Mouse (Mus musculus): ENCODE measurements at regions not wholly inside any gene's neighbourhood (a gene's known extent, or its start where the extent isn't known, plus 50 kb on each side); places are given as distances from the start of the nearest gene placed in this dataset.
"Not testable (repeated sequence)": the region's sequence is repeated elsewhere in the genome, so short reads cannot be mapped to it uniquely, and the experiment has no call there.

DNA sequence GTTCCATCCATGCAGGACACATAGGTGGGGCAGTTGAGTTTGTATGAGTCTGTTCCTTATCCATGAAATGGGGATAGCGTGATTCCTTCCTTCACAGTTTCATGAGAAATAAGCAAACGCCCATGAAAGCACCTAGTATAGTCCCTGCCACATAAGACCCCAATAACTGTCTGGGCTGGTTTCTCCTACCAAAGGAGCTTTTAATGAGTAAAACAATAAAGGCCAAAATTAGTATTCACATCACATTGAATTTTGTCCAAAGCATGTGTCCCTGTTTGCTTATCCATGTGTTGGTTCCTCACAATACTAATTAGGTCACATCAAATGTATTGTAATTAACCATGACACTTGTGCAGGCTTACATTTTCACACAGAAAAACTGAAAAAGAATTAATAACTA is 221.3 kb downstream of the Prdm13 start:
- Histone ChIP-seq H3K9me3 (no peaks in the 10 kb centered on the region), H3K27me3 (replicated peaks) (no peaks in the 10 kb centered on the region), H3K4me3 (replicated peaks) (no peak overlapping the region), H3K4me1 (no peaks in the 10 kb centered on the region), H3K27ac (no peak overlapping the region), H3K9ac (no peak overlapping the region), H3K4me2 (no peak overlapping the region), H3K36me3 (no peaks in the 10 kb centered on the region)
- WGBS: 81% methylated on average over 2 of the region's 2 CpGs
- ATAC-seq (ENCODE audit: insufficient read depth, low FRiP score, low read depth): no peak

DNA sequence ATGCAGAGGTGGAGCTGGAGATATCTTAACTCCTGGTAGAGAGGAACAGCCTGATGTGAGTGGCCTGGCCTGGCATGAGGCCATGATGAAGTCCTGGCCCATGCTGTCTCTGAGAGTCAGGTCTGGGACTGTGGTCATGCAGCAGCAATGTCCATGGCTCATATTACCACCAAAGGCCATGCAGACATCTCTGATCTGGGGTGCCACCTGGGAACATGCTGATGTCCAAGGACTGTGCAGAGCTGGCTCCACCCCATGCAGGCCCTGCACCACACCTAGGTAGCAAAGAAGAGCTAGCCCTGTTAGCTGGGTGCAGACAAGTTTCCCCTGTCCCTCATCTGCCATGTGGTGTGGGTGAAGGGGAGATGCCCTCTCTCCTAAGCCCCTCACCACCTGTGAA is 244.5 kb downstream of the Prdm13 start:
- Histone ChIP-seq H3K36me3 (no peaks in the 10 kb centered on the region), H3K4me1 (no peaks in the 10 kb centered on the region), H3K4me2 (no peak overlapping the region), H3K4me3 (replicated peaks) (no peak overlapping the region), H3K9me3 (no peaks in the 10 kb centered on the region), H3K27me3 (replicated peaks) (no peaks in the 10 kb centered on the region), H3K9ac (no peak overlapping the region), H3K27ac (no peak overlapping the region)
- ATAC-seq (ENCODE audit: insufficient read depth, low FRiP score, low read depth): no peak

DNA sequence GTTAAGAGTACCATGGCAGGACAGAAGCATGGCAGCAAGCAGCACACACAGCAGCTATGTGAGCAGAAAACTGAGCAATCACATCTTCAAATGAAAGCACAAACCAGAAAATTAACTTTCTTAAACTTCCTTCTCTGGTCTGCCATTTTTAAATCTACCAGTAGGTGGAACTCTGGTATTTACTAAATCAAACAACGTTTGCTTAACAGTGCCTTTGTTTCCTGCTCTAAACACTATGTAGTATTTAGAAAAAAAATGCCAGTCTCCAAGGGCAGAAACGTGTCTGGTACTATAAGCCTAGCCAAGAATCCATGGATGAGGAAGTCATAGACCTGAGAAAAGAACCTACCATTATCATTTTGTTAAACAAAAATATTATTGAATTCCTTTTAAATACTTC is 249.1 kb downstream of the Prdm13 start:
- no peaks in the 10 kb centered on the region for H3K27me3 ChIP-seq (replicated peaks)
- WGBS: 11% methylated on average over 2 of the region's 2 CpGs

DNA sequence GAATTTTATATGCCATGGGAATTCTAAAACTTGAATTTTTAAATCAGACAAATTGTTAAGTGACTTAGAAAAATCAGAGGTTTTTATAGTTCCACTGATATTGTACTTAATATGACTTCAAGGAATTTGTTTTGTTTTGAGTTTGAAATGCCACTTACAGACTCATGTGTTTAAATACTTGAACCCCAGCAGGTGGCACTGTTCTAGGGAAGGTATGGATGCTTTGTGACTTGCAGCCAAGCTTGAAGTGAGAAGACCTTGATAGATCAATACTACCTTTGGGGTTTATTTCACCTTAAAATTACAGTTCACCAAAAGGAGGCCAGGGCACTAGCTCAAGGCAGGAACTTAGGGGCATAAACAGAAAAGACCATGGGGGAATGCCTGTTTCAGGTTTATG is 277.9 kb downstream of the Prdm13 start:
- no peak overlapping the region for H3K9ac ChIP-seq
- no peak overlapping the region for H3K27ac ChIP-seq
- no peaks in the 10 kb centered on the region for H3K4me1 ChIP-seq
- ATAC-seq (ENCODE audit: insufficient read depth, low FRiP score, low read depth): no peak
- H3K4me2 ChIP-seq: no peak overlapping the region
- H3K9me3 ChIP-seq: no peaks in the 10 kb centered on the region
- no peak overlapping the region for H3K4me3 ChIP-seq (replicated peaks)
- no peaks in the 10 kb centered on the region for H3K36me3 ChIP-seq
- H3K27me3 ChIP-seq (replicated peaks): no peaks in the 10 kb centered on the region

More for the DNA sequence above, 249.1 kb downstream of the Prdm13 start:
- Histone ChIP-seq H3K27ac (no peak overlapping the region), H3K4me2 (no peak overlapping the region), H3K36me3 (no peaks in the 10 kb centered on the region), H3K4me1 (no peaks in the 10 kb centered on the region), H3K9me3 (no peaks in the 10 kb centered on the region), H3K9ac (no peak overlapping the region), H3K4me3 (replicated peaks) (no peak overlapping the region)
- no peak for ATAC-seq (ENCODE audit: insufficient read depth, low FRiP score, low read depth)

DNA sequence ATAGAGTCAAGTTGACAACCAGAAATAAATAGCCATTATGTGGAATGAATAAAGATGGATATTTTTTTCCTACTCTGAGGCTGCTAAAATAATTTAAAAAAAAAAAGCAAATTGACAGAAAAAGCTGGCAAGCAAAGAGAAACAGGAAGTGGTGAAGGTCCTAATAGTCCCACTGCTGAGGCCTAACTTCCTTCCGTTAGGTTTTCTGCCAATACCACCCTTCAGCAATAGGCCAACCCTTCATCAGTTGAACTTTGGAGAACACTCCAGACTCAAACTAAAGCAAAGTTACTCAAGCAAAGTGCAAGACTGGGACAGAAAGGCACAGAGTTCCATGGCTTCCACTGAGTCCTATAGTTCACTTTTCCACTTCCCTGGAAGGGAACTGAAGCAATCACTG is 316.4 kb downstream of the Prdm13 start:
- no peaks in the 10 kb centered on the region for H3K9me3 ChIP-seq
- no peaks in the 10 kb centered on the region for H3K4me1 ChIP-seq
- H3K9ac ChIP-seq: no peak overlapping the region
- no peaks in the 10 kb centered on the region for H3K36me3 ChIP-seq
- 74% methylated on average over 1 of the region's 1 CpGs for whole genome bisulfite sequencing
- no peak overlapping the region for H3K4me2 ChIP-seq
- H3K4me3 ChIP-seq (replicated peaks): no peak overlapping the region
- no peak overlapping the region for H3K27ac ChIP-seq
- H3K27me3 ChIP-seq (replicated peaks): no peaks in the 10 kb centered on the region
- no peak for ATAC-seq (ENCODE audit: insufficient read depth, low FRiP score, low read depth)

DNA sequence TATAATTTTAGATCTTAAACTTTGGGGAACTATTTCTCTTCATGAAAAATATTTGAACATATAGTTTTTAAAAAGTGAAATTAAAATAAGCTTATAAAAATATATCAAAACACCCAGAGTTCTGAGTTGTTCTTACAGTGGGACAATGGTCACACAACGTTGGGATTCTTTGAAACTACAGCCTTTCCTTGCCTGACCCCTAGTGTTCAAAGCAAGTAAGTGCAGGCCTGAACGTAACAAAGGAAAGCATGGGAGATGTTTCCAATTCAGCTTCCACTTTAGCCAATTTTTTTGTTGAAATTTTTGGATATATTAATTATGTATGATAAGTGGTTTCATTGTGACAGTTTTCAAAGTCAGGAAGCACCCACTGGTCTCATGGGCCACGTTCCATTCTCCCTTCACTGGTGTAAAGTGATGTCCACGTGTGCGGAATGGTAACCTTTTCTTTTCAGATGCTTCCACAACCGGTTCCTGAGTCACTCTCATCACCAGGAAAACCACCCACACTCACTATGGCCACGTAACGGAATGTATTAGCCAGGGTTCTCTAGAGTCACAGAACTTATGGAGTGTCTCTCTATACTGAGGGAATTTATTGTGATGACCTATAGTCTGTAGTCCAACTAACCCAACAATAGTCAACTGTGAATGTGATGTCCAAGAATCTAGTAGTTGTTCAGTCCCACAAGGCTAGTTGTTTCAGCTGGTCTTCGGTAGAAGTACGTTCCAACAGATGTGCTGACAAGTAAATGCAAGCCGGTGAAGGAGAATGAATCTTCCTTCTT is 317.3 kb downstream of the Prdm13 start:
- no peak overlapping the region for H3K4me3 ChIP-seq (replicated peaks)
- no peaks in the 10 kb centered on the region for H3K27me3 ChIP-seq (replicated peaks)
- no peaks in the 10 kb centered on the region for H3K36me3 ChIP-seq
- no peak overlapping the region for H3K27ac ChIP-seq
- no peaks in the 10 kb centered on the region for H3K4me1 ChIP-seq
- no peak overlapping the region for H3K4me2 ChIP-seq
- WGBS: 68% methylated on average over 11 of the region's 11 CpGs
- H3K9me3 ChIP-seq: no peaks in the 10 kb centered on the region
- H3K9ac ChIP-seq: no peak overlapping the region
- no peak for ATAC-seq (ENCODE audit: insufficient read depth, low FRiP score, low read depth)

DNA sequence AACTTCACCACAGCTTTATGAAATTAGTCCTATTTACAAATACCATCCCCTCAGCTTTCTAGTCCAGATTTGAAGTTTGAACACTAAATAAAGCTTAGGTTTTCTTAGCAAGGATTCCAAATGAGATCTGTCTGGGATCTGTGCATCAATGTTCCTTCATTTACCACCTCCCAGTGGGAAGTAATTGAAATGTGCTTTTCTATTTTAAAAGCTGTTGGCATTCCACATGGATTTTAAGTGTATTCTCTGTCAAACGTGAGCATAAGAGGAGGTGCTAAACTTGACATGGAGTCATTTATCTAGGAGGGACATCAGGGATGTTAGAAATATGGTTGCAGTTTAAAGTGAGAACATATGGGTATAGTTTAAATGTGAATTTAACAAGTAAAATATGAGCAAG is 364.0 kb downstream of the Prdm13 start:
- no peak for ATAC-seq (ENCODE audit: insufficient read depth, low FRiP score, low read depth)
- H3K9ac ChIP-seq: no peak overlapping the region
- H3K4me3 ChIP-seq (replicated peaks): no peak overlapping the region
- no peak overlapping the region for H3K4me2 ChIP-seq
- WGBS: 60% methylated on average over 1 of the region's 1 CpGs
- no peak overlapping the region for H3K27ac ChIP-seq
- no peaks in the 10 kb centered on the region for H3K4me1 ChIP-seq
- H3K9me3 ChIP-seq: no peaks in the 10 kb centered on the region
- no peaks in the 10 kb centered on the region for H3K36me3 ChIP-seq
- no peaks in the 10 kb centered on the region for H3K27me3 ChIP-seq (replicated peaks)

DNA sequence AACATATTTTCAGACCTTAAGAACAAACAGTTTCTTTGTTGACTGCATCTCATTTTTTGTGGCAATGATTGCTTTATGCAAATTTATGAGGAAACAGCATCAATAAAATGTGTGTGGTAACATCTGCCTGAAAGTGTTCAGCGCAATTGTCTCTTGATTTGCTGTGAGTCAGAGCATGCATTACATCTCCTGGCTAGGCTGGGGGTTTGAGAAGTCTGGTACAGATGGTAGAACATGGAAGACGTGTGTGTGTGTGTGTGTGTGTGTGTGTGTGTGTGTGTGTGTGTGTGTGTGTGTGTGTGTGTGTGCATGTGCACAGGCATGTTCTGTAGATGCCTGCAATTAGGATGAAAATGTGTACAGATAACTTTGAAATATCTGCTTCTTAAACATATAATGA is 376.5 kb downstream of the Prdm13 start:
- not testable (repeated sequence) for H3K4me3 ChIP-seq (replicated peaks); H3K9ac ChIP-seq; H3K4me2 ChIP-seq; H3K4me1 ChIP-seq; ATAC-seq (ENCODE audit: insufficient read depth, low FRiP score, low read depth); H3K27ac ChIP-seq; H3K9me3 ChIP-seq; H3K36me3 ChIP-seq; H3K27me3 ChIP-seq (replicated peaks)
- WGBS: 79% methylated on average over 2 of the region's 2 CpGs

DNA sequence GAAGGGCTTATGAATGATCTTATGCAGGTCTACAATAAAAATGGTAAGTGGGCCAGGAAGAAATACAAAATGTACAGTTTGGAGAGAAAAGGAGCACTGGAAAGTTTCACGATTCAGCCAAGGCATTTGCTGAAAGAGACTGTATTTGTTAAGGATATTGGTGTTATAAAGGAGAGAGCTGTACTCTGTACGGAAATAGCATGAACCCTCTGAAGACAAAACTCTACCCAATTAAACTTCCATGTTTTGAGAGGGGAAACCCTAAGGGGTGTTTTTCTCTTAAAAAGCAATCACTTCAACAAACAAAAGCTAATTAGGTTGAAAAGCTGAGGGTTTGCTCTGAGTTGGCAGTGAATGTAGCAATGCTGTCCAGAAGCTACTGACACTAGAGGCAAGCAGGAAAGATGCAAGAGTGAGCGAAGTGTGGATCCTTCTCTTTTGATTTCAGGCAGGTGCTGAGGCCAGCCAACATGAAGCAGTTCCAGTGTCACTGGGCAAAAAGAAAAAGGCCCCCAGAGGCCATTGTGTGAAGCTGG is 378.2 kb downstream of the Prdm13 start:
- Histone ChIP-seq H3K9ac (no peak overlapping the region), H3K4me3 (replicated peaks) (no peak overlapping the region), H3K36me3 (no peaks in the 10 kb centered on the region), H3K4me1 (no peaks in the 10 kb centered on the region), H3K27ac (no peak overlapping the region), H3K27me3 (replicated peaks) (no peaks in the 10 kb centered on the region), H3K4me2 (no peak overlapping the region), H3K9me3 (no peaks in the 10 kb centered on the region)
- no peak for ATAC-seq (ENCODE audit: insufficient read depth, low FRiP score, low read depth)
- WGBS: 72% methylated on average over 3 of the region's 3 CpGs

DNA sequence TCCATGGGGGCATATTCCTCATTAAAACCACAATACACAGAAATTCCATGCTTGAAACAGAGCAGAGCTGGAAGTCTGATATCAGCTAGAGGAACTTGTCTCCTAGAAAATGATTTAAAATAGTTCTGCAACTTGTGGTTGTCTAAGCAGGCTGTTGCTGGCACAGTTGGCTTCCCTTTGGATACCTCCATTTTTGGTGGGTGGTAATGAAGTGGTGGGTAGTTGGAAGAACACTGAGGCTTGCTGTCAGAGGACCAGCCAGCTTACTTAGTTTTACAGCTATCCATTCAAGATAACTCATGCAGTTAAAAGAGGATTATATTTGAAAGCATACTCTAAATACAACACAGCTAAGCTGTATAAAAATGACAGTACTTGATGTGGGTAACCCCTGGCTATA is 385.6 kb downstream of the Prdm13 start:
- Histone ChIP-seq H3K4me1 (no peaks in the 10 kb centered on the region), H3K9me3 (no peaks in the 10 kb centered on the region), H3K4me2 (no peak overlapping the region), H3K27me3 (replicated peaks) (no peaks in the 10 kb centered on the region), H3K4me3 (replicated peaks) (no peak overlapping the region), H3K9ac (no peak overlapping the region), H3K36me3 (no peaks in the 10 kb centered on the region), H3K27ac (no peak overlapping the region)
- no peak for ATAC-seq (ENCODE audit: insufficient read depth, low FRiP score, low read depth)

DNA sequence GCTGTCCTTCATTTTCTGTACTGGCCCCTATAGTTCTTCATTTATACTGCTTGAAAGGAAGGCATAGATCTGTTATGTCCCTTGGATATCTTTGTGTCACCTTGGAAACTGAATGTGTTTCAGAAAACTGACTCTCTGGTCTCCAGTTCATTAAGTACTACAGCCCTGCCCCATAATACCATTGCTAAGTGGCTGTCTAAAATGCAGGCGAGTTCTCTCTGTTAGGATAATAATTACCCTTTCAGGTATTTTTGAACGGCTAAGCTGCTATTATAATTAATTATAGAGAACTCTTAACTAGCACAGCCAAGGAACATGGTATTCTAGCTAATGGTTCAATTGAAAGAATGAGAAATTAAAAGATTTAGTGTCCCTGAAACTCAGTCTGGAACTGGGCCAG is 418.5 kb downstream of the Prdm13 start:
- no peaks in the 10 kb centered on the region for H3K27me3 ChIP-seq (replicated peaks)
- no peak overlapping the region for H3K4me3 ChIP-seq (replicated peaks)
- H3K4me2 ChIP-seq: no peak overlapping the region
- no peaks in the 10 kb centered on the region for H3K4me1 ChIP-seq
- 61% methylated on average over 2 of the region's 2 CpGs for WGBS
- H3K9ac ChIP-seq: no peak overlapping the region
- H3K9me3 ChIP-seq: no peaks in the 10 kb centered on the region
- ATAC-seq (ENCODE audit: insufficient read depth, low FRiP score, low read depth): no peak
- no peaks in the 10 kb centered on the region for H3K36me3 ChIP-seq
- no peak overlapping the region for H3K27ac ChIP-seq

DNA sequence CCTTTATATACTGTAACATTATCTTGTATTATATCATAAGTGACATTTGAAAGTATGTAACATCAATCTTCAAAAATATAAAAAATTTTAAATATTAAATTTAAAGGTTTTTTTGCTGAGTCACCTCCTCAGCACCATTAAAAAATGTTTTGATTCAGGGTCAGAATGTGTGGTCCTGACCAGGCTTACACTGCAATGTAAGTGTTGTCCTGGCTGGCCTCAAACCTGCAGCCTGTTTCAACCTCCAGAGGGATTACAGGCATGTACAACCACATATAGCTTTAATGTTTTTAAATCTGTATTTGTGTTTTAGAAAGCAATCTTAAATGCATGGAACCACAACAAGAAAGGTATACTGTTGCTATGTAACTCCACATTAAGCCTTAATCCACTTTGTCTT is 418.9 kb downstream of the Prdm13 start:
- Histone ChIP-seq H3K9me3 (no peaks in the 10 kb centered on the region), H3K4me1 (no peaks in the 10 kb centered on the region), H3K4me2 (no peak overlapping the region), H3K27me3 (replicated peaks) (no peaks in the 10 kb centered on the region), H3K9ac (no peak overlapping the region), H3K4me3 (replicated peaks) (no peak overlapping the region), H3K36me3 (no peaks in the 10 kb centered on the region), H3K27ac (no peak overlapping the region)
- ATAC-seq (ENCODE audit: insufficient read depth, low FRiP score, low read depth): no peak

DNA sequence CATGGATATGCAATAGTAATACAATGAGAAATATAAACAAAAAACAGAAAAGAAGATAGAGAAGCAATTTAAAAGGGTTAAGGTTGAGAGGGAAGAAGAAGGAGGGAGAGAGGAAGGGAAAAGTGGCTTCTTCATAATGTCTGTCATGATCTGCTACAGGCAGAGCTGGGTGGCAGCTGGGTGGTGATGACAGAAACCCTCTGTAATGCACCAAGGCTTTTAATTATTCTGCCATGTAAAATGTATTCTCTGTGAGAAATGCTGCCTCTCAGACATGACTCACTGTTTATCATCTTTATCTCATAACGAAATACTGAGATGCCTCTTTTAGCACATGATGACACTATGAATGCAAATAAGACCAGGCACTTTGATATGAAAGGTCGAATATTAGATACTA is 435.4 kb downstream of the Prdm13 start:
- 55% methylated on average over 2 of the region's 2 CpGs for WGBS
- Histone ChIP-seq H3K27me3 (replicated peaks) (no peaks in the 10 kb centered on the region), H3K9ac (no peak overlapping the region), H3K4me3 (replicated peaks) (no peak overlapping the region), H3K4me2 (no peak overlapping the region), H3K9me3 (no peaks in the 10 kb centered on the region), H3K27ac (no peak overlapping the region), H3K36me3 (no peaks in the 10 kb centered on the region), H3K4me1 (no peaks in the 10 kb centered on the region)
- ATAC-seq (ENCODE audit: insufficient read depth, low FRiP score, low read depth): no peak
